Mouse (Mus musculus) testis, postnatal 14 days (tissue): ENCODE measurements around the gene Cdr2l.
"Not testable (repeated sequence)": the region's sequence is repeated elsewhere in the genome, so short reads cannot be mapped to it uniquely, and the experiment has no call there.

Experiments
- DNase-seq: peaks from one replicate; pipeline ENCODE4 v3.0.0; 2021; ENCODE audit warnings: low spot score

The Cdr2l gene

GRCm38 (mm10) chr11:115371354-115371753 lies 10.4 kb upstream of the Cdr2l start:
- no peak for DNase-seq

GRCm38 (mm10) chr11:115372015-115372414 lies 9.7 kb upstream of the Cdr2l start:
- DNase-seq: no peak

GRCm38 (mm10) chr11:115372737-115373136 lies 9.0 kb upstream of the Cdr2l start:
- DNase-seq: no peak

- DNase-seq: no peak
Measured at GRCm38 (mm10) chr11:115373805-115374694, 7.7 kb upstream of the Cdr2l start.

- DNase-seq: no peak
Measured at GRCm38 (mm10) chr11:115374695-115375425, 6.9 kb upstream of the Cdr2l start.

- no peak for DNase-seq
Measured at GRCm38 (mm10) chr11:115376722-115377121, 5.0 kb upstream of the Cdr2l start.

GRCm38 (mm10) chr11:115377254-115377653 lies 4.5 kb upstream of the Cdr2l start:
- DNase-seq: no peak

- DNase-seq: no peak
Measured at GRCm38 (mm10) chr11:115377854-115378253, 3.9 kb upstream of the Cdr2l start.

- DNase-seq: no peak
Measured at GRCm38 (mm10) chr11:115381276-115381675, 440 bp upstream of the Cdr2l start.

GRCm38 (mm10) chr11:115382891-115383290 lies 1.2 kb downstream of the Cdr2l start:
- DNase-seq: no peak

- peak; percentile 65 for DNase-seq
Measured at GRCm38 (mm10) chr11:115383701-115384474, 2.2 kb downstream of the Cdr2l start.

- no peak for DNase-seq
Measured at GRCm38 (mm10) chr11:115384587-115384986, 2.9 kb downstream of the Cdr2l start.

- not testable (repeated sequence) for DNase-seq
Measured at GRCm38 (mm10) chr11:115386859-115387258, 5.1 kb downstream of the Cdr2l start.

- DNase-seq: no peak
Measured at GRCm38 (mm10) chr11:115391358-115391757, 9.6 kb downstream of the Cdr2l start.

- peak; percentile 44 for DNase-seq
Measured at GRCm38 (mm10) chr11:115393721-115394325, 12.1 kb downstream of the Cdr2l start.

GRCm38 (mm10) chr11:115398085-115398484 lies 16.4 kb downstream of the Cdr2l start:
- no peak for DNase-seq

GRCm38 (mm10) chr11:115400126-115400525 lies 18.4 kb downstream of the Cdr2l start:
- no peak for DNase-seq

- no peak for DNase-seq
Measured at GRCm38 (mm10) chr11:115400630-115401391, 19.1 kb downstream of the Cdr2l start.

GRCm38 (mm10) chr11:115403338-115404124 lies 21.8 kb downstream of the Cdr2l start, which contains the start of gene Mrpl58:
Mrpl58 (plus strand) TSS chr11:115403752.
- peak; percentile 88 for DNase-seq

GRCm38 (mm10) chr11:115405723-115406122 lies 24.0 kb downstream of the Cdr2l start:
- no peak for DNase-seq
